Mouse (Mus musculus): ENCODE results near the gene Oxtr. TPM values are rescaled to one million over a fixed set of nuclear protein-coding genes. Genes with fewer than 3 reads are reported as not detected.

Oxtr gene
- total RNA-seq (2021): 1 to 10 TPM; 8.0 to 8.1 TPM

- intact Hi-C loops (cut with DNase I): loop anchor here (5.0 to 10.0 kb wide), 3 partner anchors 155 to 515 kb away; no protein-coding TSS in a partner anchor
- DNase-seq (ENCODE audit: low spot score in 2 of 2): no peak
Observed at GRCm38 (mm10) chr6:112489910-112490559, at the start of gene Oxtr. Gene Oxtr (minus strand): TSS chr6:112489943.

- no peak for DNase-seq (ENCODE audit: low spot score in 2 of 2)
- intact Hi-C loops (cut with DNase I): no loop called here
Observed at GRCm38 (mm10) chr6:112525434-112525833, 35.7 kb upstream of the Oxtr start.

GRCm38 (mm10) chr6:112524459-112524858 is 34.7 kb upstream of the Oxtr start:
- DNase-seq (ENCODE audit: low spot score in 2 of 2): peak; percentile 18 to 52
- intact Hi-C loops (cut with DNase I): no loop called here

- no peak for DNase-seq (ENCODE audit: low spot score in 2 of 2)
- intact Hi-C loops (cut with DNase I): no loop called here
Observed at GRCm38 (mm10) chr6:112517991-112518390, 28.2 kb upstream of the Oxtr start.

GRCm38 (mm10) chr6:112517572-112517971 is 27.8 kb upstream of the Oxtr start:
- intact Hi-C loops (cut with DNase I): no loop called here
- peak in 1 of 2 experiments; percentile 42 for DNase-seq (ENCODE audit: low spot score in 2 of 2)

GRCm38 (mm10) chr6:112516496-112516895 is 26.8 kb upstream of the Oxtr start:
- intact Hi-C loops (cut with DNase I): no loop called here

GRCm38 (mm10) chr6:112514591-112514990 is 24.8 kb upstream of the Oxtr start:
- no peak for DNase-seq (ENCODE audit: low spot score in 2 of 2)
- intact Hi-C loops (cut with DNase I): no loop called here

More at GRCm38 (mm10) chr6:112516496-112516895, 26.8 kb upstream of the Oxtr start:
- DNase-seq (ENCODE audit: low spot score in 2 of 2): no peak

GRCm38 (mm10) chr6:112510346-112510745 is 20.6 kb upstream of the Oxtr start:
- peak in 1 of 2 experiments; percentile 47 for DNase-seq (ENCODE audit: low spot score in 2 of 2)

GRCm38 (mm10) chr6:112509590-112510131 is 19.9 kb upstream of the Oxtr start:
- DNase-seq (ENCODE audit: low spot score in 2 of 2): no peak
- intact Hi-C loops (cut with DNase I): no loop called here

More at GRCm38 (mm10) chr6:112510346-112510745, 20.6 kb upstream of the Oxtr start:
- intact Hi-C loops (cut with DNase I): no loop called here

GRCm38 (mm10) chr6:112507617-112508016 is 17.9 kb upstream of the Oxtr start:
- intact Hi-C loops (cut with DNase I): no loop called here
- peak in 1 of 2 experiments; percentile 39 for DNase-seq (ENCODE audit: low spot score in 2 of 2)

- DNase-seq (ENCODE audit: low spot score in 2 of 2): peak in 1 of 2 experiments; percentile 27
Observed at GRCm38 (mm10) chr6:112501156-112501555, 11.4 kb upstream of the Oxtr start.

GRCm38 (mm10) chr6:112499456-112499855 is 9.7 kb upstream of the Oxtr start:
- DNase-seq (ENCODE audit: low spot score in 2 of 2): no peak
- intact Hi-C loops (cut with DNase I): loop anchor here (10.0 kb wide), 2 partner anchors 145 to 505 kb away; no protein-coding TSS in a partner anchor

More at GRCm38 (mm10) chr6:112501156-112501555, 11.4 kb upstream of the Oxtr start:
- intact Hi-C loops (cut with DNase I): no loop called here

GRCm38 (mm10) chr6:112498716-112499115 is 9.0 kb upstream of the Oxtr start:
- DNase-seq (ENCODE audit: low spot score in 2 of 2): no peak
- intact Hi-C loops (cut with DNase I): loop anchor here (10.0 kb wide), 2 partner anchors 146 to 506 kb away; no protein-coding TSS in a partner anchor

GRCm38 (mm10) chr6:112497456-112497855 is 7.7 kb upstream of the Oxtr start:
- intact Hi-C loops (cut with DNase I): loop anchor here (10.0 kb wide), 2 partner anchors 147 to 507 kb away; no protein-coding TSS in a partner anchor
- no peak for DNase-seq (ENCODE audit: low spot score in 2 of 2)

GRCm38 (mm10) chr6:112496291-112497060 is 6.7 kb upstream of the Oxtr start:
- intact Hi-C loops (cut with DNase I): loop anchor here (10.0 kb wide), 2 partner anchors 148 to 508 kb away; no protein-coding TSS in a partner anchor
- DNase-seq (ENCODE audit: low spot score in 2 of 2): no peak

- intact Hi-C loops (cut with DNase I): loop anchor here (10.0 kb wide), 2 partner anchors 150 to 510 kb away; no protein-coding TSS in a partner anchor
- DNase-seq (ENCODE audit: low spot score in 2 of 2): no peak
Observed at GRCm38 (mm10) chr6:112495219-112495618, 5.5 kb upstream of the Oxtr start.

GRCm38 (mm10) chr6:112494620-112495081 is 4.9 kb upstream of the Oxtr start:
- intact Hi-C loops (cut with DNase I): loop anchor here (5.0 to 10.0 kb wide), 3 partner anchors 150 to 510 kb away; no protein-coding TSS in a partner anchor
- no peak for DNase-seq (ENCODE audit: low spot score in 2 of 2)

- DNase-seq (ENCODE audit: low spot score in 2 of 2): no peak
- intact Hi-C loops (cut with DNase I): loop anchor here (5.0 to 10.0 kb wide), 3 partner anchors 151 to 511 kb away; no protein-coding TSS in a partner anchor
Observed at GRCm38 (mm10) chr6:112493371-112493770, 3.6 kb upstream of the Oxtr start.

- no peak for DNase-seq (ENCODE audit: low spot score in 2 of 2)
- intact Hi-C loops (cut with DNase I): loop anchor here (5.0 to 10.0 kb wide), 3 partner anchors 152 to 512 kb away; no protein-coding TSS in a partner anchor
Observed at GRCm38 (mm10) chr6:112492656-112493055, 2.9 kb upstream of the Oxtr start.

GRCm38 (mm10) chr6:112491521-112491920 is 1.8 kb upstream of the Oxtr start:
- no peak for DNase-seq (ENCODE audit: low spot score in 2 of 2)
- intact Hi-C loops (cut with DNase I): loop anchor here (5.0 to 10.0 kb wide), 3 partner anchors 153 to 513 kb away; no protein-coding TSS in a partner anchor

All from left cerebral cortex, postnatal 25 days (tissue).